In genomic region chr5:141889766-141890165, GRCm38 (mm10) we compare ENCODE assay signal across 17 mouse cellular contexts.
DNase-seq lines count a peak whose midpoint lies in the region; ATAC-seq lines count a peak whose summit lies in the region.
"Had no signal": no experiment of that assay in that cellular context is flagged by ENCODE, and none has a peak within 500 bp of the region (broad histone marks: within the 10 kb centered on the region; RNA-seq: fewer than 3 reads in every experiment).

No protein-coding gene starts in this region.

- WGBS in forebrain, embryonic 14.5 days: 13% methylated on average over 9 of the region's 9 CpGs
- 58% methylated on average over 9 of the region's 9 CpGs for WGBS in forebrain, embryonic 11.5 days
- WGBS in hindbrain, embryonic 12.5 days: 52% methylated on average over 9 of the region's 9 CpGs
- 38% methylated on average over 9 of the region's 9 CpGs for WGBS in hindbrain, embryonic 13.5 days

- no peaks in the 10 kb centered on the region for H3K36me3 ChIP-seq in forebrain, embryonic 14.5 days (ENCODE audit: control insufficient read depth, insufficient read depth, low read length)
- no peaks in the 10 kb centered on the region for H3K36me3 ChIP-seq in forebrain, embryonic 11.5 days (ENCODE audit: control insufficient read depth, insufficient read depth, low read length)
- H3K36me3 ChIP-seq in hindbrain, embryonic 12.5 days: no peaks in the 10 kb centered on the region
- H3K36me3 ChIP-seq in hindbrain, embryonic 13.5 days: no peaks in the 10 kb centered on the region
- H3K36me3 ChIP-seq: heart, embryonic 15.5 days; liver, embryonic 15.5 days; neural tube, embryonic 13.5 days had no signal

- H3K27ac ChIP-seq in forebrain, embryonic 14.5 days (ENCODE audit: low read depth, low read length): no peak overlapping the region
- no peak overlapping the region for H3K27ac ChIP-seq in forebrain, embryonic 11.5 days (ENCODE audit: low read depth, low read length)
- no peak overlapping the region for H3K27ac ChIP-seq in hindbrain, embryonic 12.5 days
- no peak overlapping the region for H3K27ac ChIP-seq in hindbrain, embryonic 13.5 days
- H3K27ac ChIP-seq: heart, embryonic 15.5 days; liver, embryonic 15.5 days; neural tube, embryonic 13.5 days had no signal

- ATAC-seq in forebrain, embryonic 14.5 days: 0 out of 2 replicates have a peak, but pooled peaks have one; percentile 40
- no peak for ATAC-seq in forebrain, embryonic 11.5 days (replicated peaks; ENCODE audit: low FRiP score)
- no peak for ATAC-seq in hindbrain, embryonic 12.5 days (ENCODE audit: low FRiP score)
- ATAC-seq in hindbrain, embryonic 13.5 days (ENCODE audit: low FRiP score): no peak

- no peak overlapping the region for H3K9ac ChIP-seq in forebrain, embryonic 14.5 days (ENCODE audit: low read length)
- H3K9ac ChIP-seq in forebrain, embryonic 11.5 days (ENCODE audit: low read length): no peak overlapping the region; the same call in 1 of the 2 replicates
- H3K9ac ChIP-seq in hindbrain, embryonic 12.5 days: no peak overlapping the region
- no peak overlapping the region for H3K9ac ChIP-seq in hindbrain, embryonic 13.5 days
- H3K9ac ChIP-seq: heart, embryonic 15.5 days; liver, embryonic 15.5 days; neural tube, embryonic 13.5 days had no signal

- no peaks in the 10 kb centered on the region for H3K9me3 ChIP-seq in forebrain, embryonic 14.5 days (replicated peaks; ENCODE audit: control insufficient read depth, low read length)
- no peaks in the 10 kb centered on the region for H3K9me3 ChIP-seq in forebrain, embryonic 11.5 days (ENCODE audit: control insufficient read depth, low read length)
- no peaks in the 10 kb centered on the region for H3K9me3 ChIP-seq in hindbrain, embryonic 12.5 days (replicated peaks)
- no peaks in the 10 kb centered on the region for H3K9me3 ChIP-seq in hindbrain, embryonic 13.5 days
- H3K9me3 ChIP-seq: heart, embryonic 15.5 days; liver, embryonic 15.5 days; neural tube, embryonic 13.5 days had no signal

- no peak overlapping the region for H3K4me3 ChIP-seq in forebrain, embryonic 14.5 days (ENCODE audit: low read depth, low read length)
- H3K4me3 ChIP-seq in forebrain, embryonic 11.5 days (ENCODE audit: low read depth, low read length): no peak overlapping the region
- H3K4me3 ChIP-seq in hindbrain, embryonic 12.5 days: no peak overlapping the region
- no peak overlapping the region for H3K4me3 ChIP-seq in hindbrain, embryonic 13.5 days
- H3K4me3 ChIP-seq: heart, embryonic 15.5 days; liver, embryonic 15.5 days; neural tube, embryonic 13.5 days had no signal

- peak overlapping the region; percentile 23 for H3K4me2 ChIP-seq in forebrain, embryonic 14.5 days (ENCODE audit: low read length)
- no peak overlapping the region for H3K4me2 ChIP-seq in forebrain, embryonic 11.5 days (ENCODE audit: low read depth, low read length, severe bottlenecking)
- H3K4me2 ChIP-seq in hindbrain, embryonic 12.5 days (replicated peaks): 0 out of 2 replicates have a peak overlapping the region, but pooled peaks have one; percentile 9
- no peak overlapping the region; the same call in 1 of the 2 replicates for H3K4me2 ChIP-seq in hindbrain, embryonic 13.5 days
- H3K4me2 ChIP-seq: heart, embryonic 15.5 days; liver, embryonic 15.5 days; neural tube, embryonic 13.5 days had no signal

- H3K27me3 ChIP-seq in forebrain, embryonic 14.5 days (replicated peaks; ENCODE audit: control insufficient read depth, insufficient read depth, low read length): no peaks in the 10 kb centered on the region
- H3K27me3 ChIP-seq in forebrain, embryonic 11.5 days (ENCODE audit: control insufficient read depth, insufficient read depth, low read length): no peaks in the 10 kb centered on the region
- no peaks in the 10 kb centered on the region for H3K27me3 ChIP-seq in hindbrain, embryonic 12.5 days
- H3K27me3 ChIP-seq in hindbrain, embryonic 13.5 days: 0 out of 2 replicates have a peak, but pooled peaks cover 3% of the 10 kb centered on the region
- H3K27me3 ChIP-seq: heart, embryonic 15.5 days; liver, embryonic 15.5 days had no signal

- DNase-seq in forebrain, embryonic 14.5 days (ENCODE audit: low spot score): peak; percentile 54
- DNase-seq in forebrain, embryonic 11.5 days (ENCODE audit: low spot score): no peak
- peak; percentile 3 for DNase-seq in right cerebral cortex, adult 18-20 months
- no peak for DNase-seq in right cerebral cortex, postnatal 10 days (ENCODE audit: low spot score in 2 of 2)
- DNase-seq in testis, postnatal 10 days (ENCODE audit: low spot score): no peak
- DNase-seq in natural killer cell, adult 2 months (ENCODE audit: low spot score in 2 of 2): no peak
- DNase-seq: adrenal gland, adult 8-10 months; B cell, adult 2 months; cerebellum, adult 9-11 months; kidney, adult 11 months; layer of hippocampus, postnatal 36 days; spleen, adult 18-20 months had no signal

- H3K4me1 ChIP-seq in forebrain, embryonic 14.5 days (ENCODE audit: control insufficient read depth, insufficient read depth, low read length): peaks cover 15% of the 10 kb centered on the region
- H3K4me1 ChIP-seq in forebrain, embryonic 11.5 days (replicated peaks; ENCODE audit: control insufficient read depth, insufficient read depth, low read length): no peaks in the 10 kb centered on the region; the same call in 1 of the 2 replicates
- H3K4me1 ChIP-seq in hindbrain, embryonic 12.5 days: peaks cover 14% of the 10 kb centered on the region
- peaks cover 26% of the 10 kb centered on the region for H3K4me1 ChIP-seq in hindbrain, embryonic 13.5 days (replicated peaks)
- H3K4me1 ChIP-seq: liver, embryonic 15.5 days had no signal

Comparison
In these comparisons a context has a peak if more than half of its experiments do, and no peak if none do; other contexts are left out.
1. DNase-seq: peak in forebrain, embryonic 14.5 days (single experiment) and right cerebral cortex, adult 18-20 months (single experiment); none in forebrain, embryonic 11.5 days (single experiment), right cerebral cortex, postnatal 10 days (0 of 2), testis, postnatal 10 days (single experiment) and natural killer cell, adult 2 months (0 of 2).
2. H3K4me2 ChIP-seq: peak in forebrain, embryonic 14.5 days (single experiment) and hindbrain, embryonic 12.5 days (single experiment); none in forebrain, embryonic 11.5 days (single experiment) and hindbrain, embryonic 13.5 days (single experiment).